Mouse (Mus musculus) forelimb bud, embryonic 11.5 days (tissue): ENCODE measurements around the gene 1700028P14Rik.

Experiments used
- DNase-seq: peaks from one replicate; pipeline ENCODE4 v3.0.0-alpha.2; 2012; ENCODE audit warnings: low read depth, low spot score

Gene 1700028P14Rik

GRCm38 (mm10) chr19:23607951-23608350, 44.7 kb downstream of the 1700028P14Rik start:
- no peak for DNase-seq

- DNase-seq: no peak
Observed at GRCm38 (mm10) chr19:23594950-23595349, 57.7 kb downstream of the 1700028P14Rik start.

GRCm38 (mm10) chr19:23578606-23579355, 73.8 kb downstream of the 1700028P14Rik start:
- no peak for DNase-seq

GRCm38 (mm10) chr19:23576685-23577084, 75.9 kb downstream of the 1700028P14Rik start:
- no peak for DNase-seq

- DNase-seq: no peak
Observed at GRCm38 (mm10) chr19:23563693-23564092, 88.9 kb downstream of the 1700028P14Rik start.

- DNase-seq: no peak
Observed at GRCm38 (mm10) chr19:23562588-23562987, 90.0 kb downstream of the 1700028P14Rik start.

GRCm38 (mm10) chr19:23562061-23562460, 90.6 kb downstream of the 1700028P14Rik start:
- no peak for DNase-seq

- DNase-seq: no peak
Observed at GRCm38 (mm10) chr19:23553450-23553849, 99.2 kb downstream of the 1700028P14Rik start.

GRCm38 (mm10) chr19:23545604-23546003, 107.0 kb downstream of the 1700028P14Rik start:
- no peak for DNase-seq

GRCm38 (mm10) chr19:23543244-23544004, 109.2 kb downstream of the 1700028P14Rik start:
- no peak for DNase-seq

GRCm38 (mm10) chr19:23542759-23543158, 109.9 kb downstream of the 1700028P14Rik start:
- no peak for DNase-seq

GRCm38 (mm10) chr19:23535700-23536099, 116.9 kb downstream of the 1700028P14Rik start:
- no peak for DNase-seq

GRCm38 (mm10) chr19:23531899-23532298, 120.7 kb downstream of the 1700028P14Rik start:
- DNase-seq: no peak

GRCm38 (mm10) chr19:23523711-23524110, 128.9 kb downstream of the 1700028P14Rik start:
- peak; percentile 67 for DNase-seq

- no peak for DNase-seq
Observed at GRCm38 (mm10) chr19:23521831-23522230, 130.8 kb downstream of the 1700028P14Rik start.

GRCm38 (mm10) chr19:23521071-23521470, 131.5 kb downstream of the 1700028P14Rik start:
- no peak for DNase-seq

GRCm38 (mm10) chr19:23520629-23521028, 132.0 kb downstream of the 1700028P14Rik start:
- no peak for DNase-seq

GRCm38 (mm10) chr19:23518477-23518876, 134.1 kb downstream of the 1700028P14Rik start:
- no peak for DNase-seq

GRCm38 (mm10) chr19:23511303-23511702, 141.3 kb downstream of the 1700028P14Rik start:
- DNase-seq: no peak
